Mouse (Mus musculus) bone marrow, adult 2 months (tissue): ENCODE data around the gene Pcsk5.

ENCODE experiments used
- CTCF ChIP-seq: fragments of 200-500 bp; IDR thresholded peaks from 2 replicates; pipeline ENCODE4 v1.5.1; 2011; ENCODE audit warnings: low read length, control low read depth; ENCODE audit not compliant: control insufficient read depth, insufficient read depth
- POLR2A ChIP-seq: fragments of 200-500 bp; IDR thresholded peaks from 2 replicates; pipeline ENCODE4 v1.6.1; 2011; ENCODE audit warnings: low read depth, mild to moderate bottlenecking, control low read depth, low read length, borderline replicate concordance; ENCODE audit not compliant: control insufficient read depth

DNA sequence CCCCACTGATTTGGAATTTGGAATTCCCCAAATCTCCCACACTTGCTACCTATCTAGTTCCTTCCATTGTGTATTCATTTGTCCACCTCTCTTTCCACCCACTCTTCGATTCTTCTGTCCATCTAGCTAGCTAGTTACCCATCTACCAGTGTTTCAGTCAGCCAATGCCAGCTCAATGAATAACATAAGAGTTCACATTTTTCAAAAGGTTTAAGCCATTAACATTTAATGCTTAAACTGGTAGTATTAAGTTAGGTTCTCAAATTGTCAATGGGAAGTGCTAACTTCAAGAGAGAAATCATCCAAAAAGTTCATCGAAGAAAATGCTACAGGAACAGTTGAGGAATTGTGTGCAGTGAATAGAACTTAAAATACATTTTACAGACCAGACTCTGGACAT lies 11.0 kb upstream of the Pcsk5 start:
- TF ChIP-seq POLR2A (no peak), CTCF (no peak)
